Mouse (Mus musculus) spleen, adult 12 weeks (tissue): ENCODE measurements around the gene Tceal5.

Experiments used
- DNase-seq: peaks from one replicate; pipeline ENCODE4 v3.0.0; 2022; ENCODE audit warnings: low spot score

The Tceal5 gene

GRCm38 (mm10) chrX:136171189-136172117 is 32.2 kb downstream of the Tceal5 start:
- peak; percentile 1 for DNase-seq

- peak; percentile 1 for DNase-seq
These were observed 33.1 kb downstream of the Tceal5 start for GRCm38 (mm10) chrX:136170625-136171024.
